Mouse (Mus musculus) midbrain, embryonic 16.5 days (tissue): ENCODE measurements at regions not wholly inside any gene's neighbourhood (a gene's known extent, or its start where the extent isn't known, plus 50 kb on each side); places are given as distances from the start of the nearest gene placed in this dataset.
A peak's percentile ranks its signal among the peaks of the same experiment; 100 is the strongest.

Source experiments
- ATAC-seq: fragments of 200-750 bp; cut with Nextera tagmentation; 2 replicates; pipeline ENCODE4 v1.8.0; 2017; ENCODE audit warnings: moderate TSS enrichment
- H3K27ac ChIP-seq: fragments of 300-500 bp; sonication (generic); 2 replicates; pipeline ENCODE4 v1.5.1; 2014; ENCODE audit warnings: mild to moderate bottlenecking, low read length, mixed read lengths
- H3K27me3 ChIP-seq: fragments of 300-500 bp; sonication (generic); 2 replicates; pipeline ENCODE4 v1.6.1; 2014; ENCODE audit warnings: low read depth, low read length, mixed read lengths; ENCODE audit not compliant: control insufficient read depth, insufficient read depth
- H3K36me3 ChIP-seq: fragments of 300-500 bp; sonication (generic); 2 replicates; pipeline ENCODE4 v1.6.1; 2014; ENCODE audit warnings: mild to moderate bottlenecking, low read length, moderate library complexity, mixed read lengths; ENCODE audit not compliant: control insufficient read depth, insufficient read depth
- H3K4me1 ChIP-seq: fragments of 300-500 bp; sonication (generic); 2 replicates; pipeline ENCODE4 v1.6.1; 2014; ENCODE audit warnings: mild to moderate bottlenecking, low read length, mixed read lengths; ENCODE audit not compliant: control insufficient read depth, insufficient read depth
- H3K4me2 ChIP-seq: fragments of 300-500 bp; sonication (generic); 2 replicates; pipeline ENCODE4 v1.6.1; 2014; ENCODE audit warnings: mild to moderate bottlenecking, low read length, mixed read lengths
- H3K4me3 ChIP-seq: fragments of 300-500 bp; sonication (generic); 2 replicates; pipeline ENCODE4 v1.5.1; 2014; ENCODE audit warnings: low read depth, mild to moderate bottlenecking, low read length, moderate library complexity, mixed read lengths
- H3K9ac ChIP-seq: fragments of 300-500 bp; sonication (generic); 2 replicates; pipeline ENCODE4 v1.6.1; 2014; ENCODE audit warnings: low read depth, low read length, mixed read lengths
- H3K9me3 ChIP-seq: fragments of 300-500 bp; sonication (generic); replicated peaks from 2 replicates; pipeline ENCODE4 v1.6.1; 2014; ENCODE audit warnings: mild to moderate bottlenecking, low read length, mixed read lengths; ENCODE audit not compliant: control insufficient read depth, poor library complexity, severe bottlenecking
- WGBS: fragments of 180-500 bp; shearing (Covaris S2); extraction: QIAGEN DNeasy Blood & Tissue Kit; methylation state at CpG from one replicate; pipeline ENCODE4 v1.1.7; 2014; 5-methylcytosine and 5-hydroxymethylcytosine counted together

GRCm38 (mm10) chr3:38227596-38227995 lies 257.0 kb downstream of the Ankrd50 start:
- H3K4me2 ChIP-seq: no peak overlapping the region
- H3K27ac ChIP-seq: no peak overlapping the region
- no peaks in the 10 kb centered on the region for H3K36me3 ChIP-seq
- no peak overlapping the region for H3K4me3 ChIP-seq
- peaks cover 8% of the 10 kb centered on the region for H3K4me1 ChIP-seq
- 27% methylated on average over 6 of the region's 6 CpGs for WGBS
- H3K9me3 ChIP-seq: no peaks in the 10 kb centered on the region
- H3K27me3 ChIP-seq: no peaks in the 10 kb centered on the region
- no peak overlapping the region for H3K9ac ChIP-seq
- no peak; the same call in 1 of the 2 replicates for ATAC-seq

GRCm38 (mm10) chr3:38227121-38227520 lies 257.5 kb downstream of the Ankrd50 start:
- H3K36me3 ChIP-seq: no peaks in the 10 kb centered on the region
- WGBS: 84% methylated on average over 9 of the region's 9 CpGs
- no peak overlapping the region for H3K4me2 ChIP-seq
- H3K27me3 ChIP-seq: no peaks in the 10 kb centered on the region
- H3K9ac ChIP-seq: no peak overlapping the region
- ATAC-seq: no peak
- no peaks in the 10 kb centered on the region for H3K9me3 ChIP-seq
- no peak overlapping the region for H3K4me3 ChIP-seq
- H3K4me1 ChIP-seq: peaks cover 5% of the 10 kb centered on the region
- H3K27ac ChIP-seq: no peak overlapping the region

GRCm38 (mm10) chr3:38226147-38226546 lies 258.5 kb downstream of the Ankrd50 start:
- Histone ChIP-seq H3K4me2 (no peak overlapping the region), H3K36me3 (no peaks in the 10 kb centered on the region), H3K27me3 (no peaks in the 10 kb centered on the region), H3K4me3 (no peak overlapping the region), H3K9ac (no peak overlapping the region), H3K9me3 (no peaks in the 10 kb centered on the region), H3K4me1 (peaks cover 5% of the 10 kb centered on the region), H3K27ac (no peak overlapping the region)
- WGBS: 76% methylated on average over 2 of the region's 2 CpGs
- ATAC-seq: no peak

GRCm38 (mm10) chr3:38221834-38222215 lies 262.8 kb downstream of the Ankrd50 start:
- ATAC-seq: no peak
- Histone ChIP-seq H3K9me3 (no peaks in the 10 kb centered on the region), H3K4me2 (no peak overlapping the region), H3K4me1 (no peaks in the 10 kb centered on the region), H3K27me3 (peaks cover 3% of the 10 kb centered on the region; the same call in 1 of the 2 replicates), H3K27ac (no peak overlapping the region), H3K4me3 (no peak overlapping the region), H3K9ac (no peak overlapping the region), H3K36me3 (no peaks in the 10 kb centered on the region)
- WGBS: 86% methylated on average over 8 of the region's 8 CpGs

GRCm38 (mm10) chr3:38220934-38221833 lies 263.5 kb downstream of the Ankrd50 start:
- peak; percentile 71 for ATAC-seq
- H3K36me3 ChIP-seq: no peaks in the 10 kb centered on the region
- WGBS: 49% methylated on average over 11 of the region's 11 CpGs
- H3K4me1 ChIP-seq: no peaks in the 10 kb centered on the region
- no peak overlapping the region for H3K4me2 ChIP-seq
- no peaks in the 10 kb centered on the region for H3K9me3 ChIP-seq
- H3K4me3 ChIP-seq: no peak overlapping the region
- no peak overlapping the region for H3K27ac ChIP-seq
- H3K9ac ChIP-seq: no peak overlapping the region
- peaks cover 3% of the 10 kb centered on the region; the same call in 1 of the 2 replicates for H3K27me3 ChIP-seq

GRCm38 (mm10) chr3:38209081-38209480 lies 275.6 kb downstream of the Ankrd50 start:
- no peak overlapping the region for H3K27ac ChIP-seq
- H3K4me2 ChIP-seq: no peak overlapping the region
- no peaks in the 10 kb centered on the region for H3K9me3 ChIP-seq
- H3K4me3 ChIP-seq: no peak overlapping the region
- H3K9ac ChIP-seq: no peak overlapping the region
- WGBS: 85% methylated on average over 3 of the region's 3 CpGs
- ATAC-seq: no peak
- no peaks in the 10 kb centered on the region; the same call in 1 of the 2 replicates for H3K27me3 ChIP-seq
- H3K36me3 ChIP-seq: no peaks in the 10 kb centered on the region
- H3K4me1 ChIP-seq: no peaks in the 10 kb centered on the region

GRCm38 (mm10) chr3:38207867-38208266 lies 276.8 kb downstream of the Ankrd50 start:
- H3K9ac ChIP-seq: no peak overlapping the region
- H3K27ac ChIP-seq: no peak overlapping the region
- no peak overlapping the region for H3K4me3 ChIP-seq
- ATAC-seq: no peak
- no peaks in the 10 kb centered on the region; the same call in 1 of the 2 replicates for H3K27me3 ChIP-seq
- no peak overlapping the region for H3K4me2 ChIP-seq
- no peaks in the 10 kb centered on the region for H3K9me3 ChIP-seq
- H3K36me3 ChIP-seq: no peaks in the 10 kb centered on the region
- WGBS: 90% methylated on average over 1 of the region's 1 CpGs
- H3K4me1 ChIP-seq: no peaks in the 10 kb centered on the region

- Histone ChIP-seq H3K36me3 (no peaks in the 10 kb centered on the region), H3K27ac (no peak overlapping the region), H3K9me3 (no peaks in the 10 kb centered on the region), H3K4me2 (no peak overlapping the region), H3K9ac (no peak overlapping the region), H3K4me1 (no peaks in the 10 kb centered on the region), H3K4me3 (no peak overlapping the region), H3K27me3 (no peaks in the 10 kb centered on the region; the same call in 1 of the 2 replicates)
- ATAC-seq: no peak
- WGBS: 78% methylated on average over 10 of the region's 10 CpGs
These were observed 282.6 kb downstream of the Ankrd50 start for GRCm38 (mm10) chr3:38201861-38202656.

GRCm38 (mm10) chr3:38194001-38194400 lies 290.6 kb downstream of the Ankrd50 start:
- Histone ChIP-seq H3K27me3 (no peaks in the 10 kb centered on the region), H3K4me2 (no peak overlapping the region), H3K9ac (no peak overlapping the region), H3K9me3 (no peaks in the 10 kb centered on the region), H3K4me3 (no peak overlapping the region), H3K36me3 (no peaks in the 10 kb centered on the region), H3K27ac (no peak overlapping the region), H3K4me1 (no peaks in the 10 kb centered on the region)
- no peak for ATAC-seq
- 82% methylated on average over 4 of the region's 4 CpGs for WGBS
